Mouse (Mus musculus) intestine, embryonic 15.5 days (tissue): ENCODE measurements around the gene Trank1. TPM values are rescaled to one million over a fixed set of nuclear protein-coding genes. Genes with fewer than 3 reads are reported as not detected.
A peak's percentile ranks its signal among the peaks of the same experiment; 100 is the strongest.

Experiments
- ATAC-seq: fragments of 200-750 bp; cut with Nextera tagmentation; 2 replicates; pipeline ENCODE4 v1.8.0; 2017; ENCODE audit warnings: moderate TSS enrichment, moderate library complexity
- H3K27ac ChIP-seq: fragments of 300-500 bp; sonication (generic); 2 replicates; pipeline ENCODE4 v1.5.1; 2015; ENCODE audit warnings: mild to moderate bottlenecking, inconsistent platforms
- H3K27me3 ChIP-seq: fragments of 300-500 bp; sonication (generic); replicated peaks from 2 replicates; pipeline ENCODE4 v1.6.1; 2015; ENCODE audit warnings: inconsistent platforms
- H3K36me3 ChIP-seq: fragments of 300-500 bp; sonication (generic); 2 replicates; pipeline ENCODE4 v1.6.1; 2015; ENCODE audit warnings: inconsistent platforms
- H3K4me1 ChIP-seq: fragments of 300-500 bp; sonication (generic); replicated peaks from 2 replicates; pipeline ENCODE4 v1.6.1; 2015; ENCODE audit warnings: inconsistent platforms
- H3K4me2 ChIP-seq: fragments of 300-500 bp; sonication (generic); replicated peaks from 2 replicates; pipeline ENCODE4 v1.6.1; 2015; ENCODE audit warnings: mild to moderate bottlenecking, inconsistent platforms
- H3K4me3 ChIP-seq: fragments of 300-500 bp; sonication (generic); replicated peaks from 2 replicates; pipeline ENCODE4 v1.5.1; 2015; ENCODE audit warnings: inconsistent platforms
- H3K9ac ChIP-seq: fragments of 300-500 bp; sonication (generic); 2 replicates; pipeline ENCODE4 v1.6.1; 2015; ENCODE audit warnings: inconsistent platforms
- H3K9me3 ChIP-seq: fragments of 300-500 bp; sonication (generic); 2 replicates; pipeline ENCODE4 v1.6.1; 2016; ENCODE audit warnings: inconsistent platforms
- WGBS: fragments of 180-500 bp; shearing (Covaris S2); methylation state at CpG from one replicate; pipeline ENCODE4 v1.1.7; 2015; 5-methylcytosine and 5-hydroxymethylcytosine counted together
- polyA plus RNA-seq: library from polyadenylated mRNA; unstranded; fragments of >200 nt; fragmentation: Nextera tagmentation; extraction: Ambion mirVana; gene quantifications from 2 replicates; pipeline ENCODE4 v1.2.1, GENCODE M21; 2015

The Trank1 gene
- polyA plus RNA-seq: 0.11 TPM in 1 of 2 replicates, not detected in the other

GRCm38 (mm10) chr9:111311031-111311842, at the start of gene Trank1:
Trank1 (plus strand) TSS chr9:111311739.
- no peaks in the 10 kb centered on the region for H3K9me3 ChIP-seq
- peaks cover 46% of the 10 kb centered on the region for H3K27me3 ChIP-seq
- no peaks in the 10 kb centered on the region for H3K36me3 ChIP-seq
- no peak within 1 kb of the TSS for H3K27ac ChIP-seq
- 9% methylated on average over 72 of the region's 72 CpGs for WGBS
- peak within 1 kb of the TSS; percentile 92 for H3K4me2 ChIP-seq
- H3K9ac ChIP-seq: peak within 1 kb of the TSS; percentile 32
- H3K4me1 ChIP-seq: peaks cover 18% of the 10 kb centered on the region
- H3K4me3 ChIP-seq: peak within 1 kb of the TSS; percentile 46
- peak; percentile 66 for ATAC-seq

DNA sequence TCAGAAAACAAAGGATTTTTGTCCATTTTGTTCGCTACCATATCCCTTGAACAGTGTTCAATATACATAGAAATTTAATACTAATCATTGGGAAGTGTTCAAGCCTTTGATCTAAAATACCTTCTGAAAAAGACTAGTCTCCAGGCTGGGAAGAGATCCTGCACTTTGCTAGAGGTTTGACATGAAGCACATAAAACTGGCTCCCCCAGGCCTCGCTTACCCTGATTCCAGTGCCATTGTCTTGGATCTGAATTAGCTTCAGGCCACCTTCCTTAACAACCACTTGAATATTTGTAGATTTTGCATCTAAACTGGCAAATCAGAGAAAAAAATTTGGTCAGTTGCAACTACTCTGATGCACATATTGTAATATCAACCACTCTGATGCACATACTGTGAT, 43.5 kb upstream of the Trank1 start:
- no peak for ATAC-seq
- Histone ChIP-seq H3K4me3 (no peak overlapping the region), H3K9ac (no peak overlapping the region), H3K27me3 (no peaks in the 10 kb centered on the region), H3K4me1 (peaks cover 3% of the 10 kb centered on the region; the same call in 1 of the 2 replicates), H3K9me3 (no peaks in the 10 kb centered on the region), H3K27ac (no peak overlapping the region), H3K36me3 (peaks cover 16% of the 10 kb centered on the region; the same call in 1 of the 2 replicates), H3K4me2 (no peak overlapping the region)
- 94% methylated on average over 2 of the region's 2 CpGs for WGBS

GRCm38 (mm10) chr9:111270606-111271005, 40.9 kb upstream of the Trank1 start:
- Histone ChIP-seq H3K27me3 (no peaks in the 10 kb centered on the region), H3K9me3 (no peaks in the 10 kb centered on the region), H3K9ac (peak overlapping the region; percentile 87), H3K36me3 (0 out of 2 replicates have a peak, but pooled peaks cover 5% of the 10 kb centered on the region), H3K4me3 (peak overlapping the region; percentile 74), H3K27ac (peak overlapping the region; percentile 95), H3K4me2 (peak overlapping the region; percentile 64), H3K4me1 (peaks cover 13% of the 10 kb centered on the region)
- 14% methylated on average over 5 of the region's 5 CpGs for WGBS
- no peak for ATAC-seq

- Histone ChIP-seq H3K4me2 (peak overlapping the region; percentile 64), H3K27me3 (no peaks in the 10 kb centered on the region), H3K4me3 (peak overlapping the region; percentile 74), H3K36me3 (0 out of 2 replicates have a peak, but pooled peaks cover 4% of the 10 kb centered on the region), H3K4me1 (peaks cover 13% of the 10 kb centered on the region), H3K9me3 (no peaks in the 10 kb centered on the region), H3K27ac (peak overlapping the region; percentile 95), H3K9ac (peak overlapping the region; percentile 87)
- ATAC-seq: peak; percentile 67
- WGBS: under 1% methylated on average over 32 of the region's 32 CpGs
These were observed 40.5 kb upstream of the Trank1 start for GRCm38 (mm10) chr9:111271056-111271433.

- peaks cover 13% of the 10 kb centered on the region for H3K4me1 ChIP-seq
- WGBS: under 1% methylated on average over 64 of the region's 64 CpGs
- peak; percentile 99 for ATAC-seq
These were observed 39.9 kb upstream of the Trank1 start, which contains the start of the genes Mlh1 and Epm2aip1 for GRCm38 (mm10) chr9:111271434-111272160. Mlh1 (minus strand) TSS chr9:111271791. Epm2aip1 (plus strand) TSS chr9:111271929.

DNA sequence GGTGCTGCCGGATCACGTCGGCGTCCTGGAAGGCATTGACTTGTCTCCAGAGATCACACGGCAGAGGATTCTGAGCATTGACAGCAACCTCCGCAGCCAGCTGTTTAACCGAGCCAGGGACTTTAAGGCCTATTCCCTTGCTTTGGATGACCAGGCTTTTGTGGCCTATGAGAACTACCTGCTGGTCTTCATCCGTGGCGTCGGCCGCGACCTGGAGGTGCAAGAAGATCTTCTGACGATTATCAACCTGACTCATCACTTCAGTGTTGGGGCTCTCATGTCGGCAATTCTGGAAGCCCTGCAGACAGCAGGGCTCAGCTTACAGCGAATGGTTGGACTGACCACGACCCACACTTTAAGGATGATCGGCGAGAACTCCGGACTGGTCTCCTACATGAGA, 39.2 kb upstream of the Trank1 start:
- Histone ChIP-seq H3K4me1 (peaks cover 13% of the 10 kb centered on the region), H3K4me3 (peak overlapping the region; percentile 74), H3K36me3 (no peaks in the 10 kb centered on the region), H3K27ac (peak overlapping the region; percentile 97), H3K27me3 (no peaks in the 10 kb centered on the region), H3K9ac (peak overlapping the region; percentile 91), H3K9me3 (no peaks in the 10 kb centered on the region), H3K4me2 (peak overlapping the region; percentile 60)
- no peak for ATAC-seq
- 3% methylated on average over 19 of the region's 19 CpGs for WGBS

More at GRCm38 (mm10) chr9:111271434-111272160, 39.9 kb upstream of the Trank1 start, which contains the start of the genes Mlh1 and Epm2aip1:
- H3K4me2 ChIP-seq: peak within 1 kb of the TSS; percentile 64
- no peaks in the 10 kb centered on the region for H3K36me3 ChIP-seq
- H3K4me3 ChIP-seq: peak within 1 kb of the TSS; percentile 74
- H3K27ac ChIP-seq: peak within 1 kb of the TSS; percentile 97
- no peaks in the 10 kb centered on the region for H3K27me3 ChIP-seq
- no peaks in the 10 kb centered on the region for H3K9me3 ChIP-seq
- H3K9ac ChIP-seq: peak within 1 kb of the TSS; percentile 91

GRCm38 (mm10) chr9:111272996-111273785, 38.3 kb upstream of the Trank1 start:
- peak overlapping the region; percentile 60 for H3K4me2 ChIP-seq
- peak overlapping the region; percentile 74 for H3K4me3 ChIP-seq
- no peaks in the 10 kb centered on the region for H3K9me3 ChIP-seq
- no peaks in the 10 kb centered on the region for H3K27me3 ChIP-seq
- no peak for ATAC-seq
- peaks cover 13% of the 10 kb centered on the region for H3K4me1 ChIP-seq
- WGBS: 60% methylated on average over 15 of the region's 15 CpGs
- no peak overlapping the region for H3K27ac ChIP-seq
- peak overlapping the region; percentile 15; the same call in 1 of the 2 replicates for H3K9ac ChIP-seq
- no peaks in the 10 kb centered on the region for H3K36me3 ChIP-seq

- 74% methylated on average over 1 of the region's 1 CpGs for WGBS
- H3K4me3 ChIP-seq: peak overlapping the region; percentile 74; the same call in 1 of the 2 replicates
These were observed 37.6 kb upstream of the Trank1 start for GRCm38 (mm10) chr9:111273958-111274357.

GRCm38 (mm10) chr9:111275156-111275555, 36.4 kb upstream of the Trank1 start:
- Histone ChIP-seq H3K9ac (no peak overlapping the region), H3K4me2 (peak overlapping the region; percentile 52), H3K9me3 (no peaks in the 10 kb centered on the region), H3K4me1 (peaks cover 12% of the 10 kb centered on the region), H3K27ac (no peak overlapping the region), H3K4me3 (peak overlapping the region; percentile 12; the same call in 1 of the 2 replicates), H3K36me3 (no peaks in the 10 kb centered on the region), H3K27me3 (no peaks in the 10 kb centered on the region)
- 23% methylated on average over 1 of the region's 1 CpGs for WGBS
- ATAC-seq: no peak

More at GRCm38 (mm10) chr9:111273958-111274357, 37.6 kb upstream of the Trank1 start:
- Histone ChIP-seq H3K27ac (no peak overlapping the region), H3K9me3 (no peaks in the 10 kb centered on the region), H3K4me2 (peak overlapping the region; percentile 60), H3K9ac (no peak overlapping the region), H3K36me3 (no peaks in the 10 kb centered on the region), H3K4me1 (peaks cover 13% of the 10 kb centered on the region), H3K27me3 (no peaks in the 10 kb centered on the region)
- ATAC-seq: no peak

DNA sequence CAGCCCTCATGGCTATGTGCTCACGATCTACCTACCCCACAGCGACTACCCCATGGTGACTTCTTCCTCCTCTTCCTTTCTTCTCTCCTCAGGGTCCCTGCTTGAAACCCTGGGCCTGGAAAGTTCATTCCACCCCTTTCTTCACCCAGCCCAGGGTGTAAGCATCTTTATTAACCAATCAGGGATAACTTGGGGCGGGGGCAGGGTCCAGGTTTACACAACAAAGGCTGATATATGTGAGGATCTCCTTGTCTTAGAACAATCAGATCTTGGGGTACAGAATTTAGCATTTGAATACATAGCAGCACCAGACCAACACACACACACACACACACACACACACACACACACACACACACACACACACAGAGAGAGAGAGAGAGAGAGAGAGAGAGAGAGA, 26.5 kb upstream of the Trank1 start:
- WGBS: 50% methylated on average over 3 of the region's 3 CpGs
- no peak overlapping the region for H3K9ac ChIP-seq
- no peaks in the 10 kb centered on the region for H3K9me3 ChIP-seq
- no peak overlapping the region for H3K4me2 ChIP-seq
- no peak overlapping the region for H3K27ac ChIP-seq
- H3K4me1 ChIP-seq: no peaks in the 10 kb centered on the region
- no peak overlapping the region for H3K4me3 ChIP-seq
- no peak for ATAC-seq
- no peaks in the 10 kb centered on the region for H3K36me3 ChIP-seq
- no peaks in the 10 kb centered on the region for H3K27me3 ChIP-seq

DNA sequence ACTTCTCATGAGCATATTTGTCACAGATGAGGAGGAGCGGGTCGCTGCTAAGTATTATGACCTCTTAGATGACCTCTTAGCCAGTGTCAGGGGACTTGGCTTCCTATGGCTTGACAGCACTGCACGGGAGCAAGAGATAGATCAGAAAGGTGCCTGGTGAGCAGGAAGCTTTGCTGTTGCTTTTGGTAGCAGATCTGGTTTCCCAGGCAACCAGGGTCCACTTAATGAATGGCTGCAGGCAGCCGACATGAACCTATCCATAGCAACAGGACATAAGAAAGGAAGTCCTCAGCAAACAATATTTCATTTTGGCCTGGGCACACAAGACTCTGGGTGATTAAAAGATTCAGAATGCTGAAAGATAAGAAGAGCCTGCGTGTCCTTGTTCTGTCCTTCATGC, 25.9 kb upstream of the Trank1 start:
- Histone ChIP-seq H3K27me3 (no peaks in the 10 kb centered on the region), H3K9me3 (no peaks in the 10 kb centered on the region), H3K36me3 (no peaks in the 10 kb centered on the region), H3K27ac (no peak overlapping the region), H3K9ac (no peak overlapping the region), H3K4me3 (no peak overlapping the region), H3K4me2 (no peak overlapping the region), H3K4me1 (no peaks in the 10 kb centered on the region)
- no peak for ATAC-seq
- 18% methylated on average over 5 of the region's 5 CpGs for WGBS
